Mouse (Mus musculus): ENCODE data around the gene Prkag2. TPM values are rescaled to one million over a fixed set of nuclear protein-coding genes. Genes with fewer than 3 reads are reported as not detected.

Gene Prkag2
- polyA plus RNA-seq, 1 experiment from 2014 or later = 63.1 TPM

GRCm38 (mm10) chr5:24927706-24928105 is 172.7 kb downstream of the Prkag2 start:
- Histone ChIP-seq H3K9me3 (replicated peaks) (no peaks in the 10 kb centered on the region), H3K4me2 (no peak overlapping the region), H3K36me3 (ENCODE audit: poor library complexity, severe bottlenecking) (no peaks in the 10 kb centered on the region), H3K9ac (no peak overlapping the region), H3K4me3 (no peak overlapping the region), H3K27ac (no peak overlapping the region), H3K4me1 (peaks cover 7% of the 10 kb centered on the region; the same call in 1 of the 2 replicates), H3K27me3 (no peaks in the 10 kb centered on the region)
- WGBS = 16% methylated on average over 8 of the region's 8 CpGs
- no peak for ATAC-seq

DNA sequence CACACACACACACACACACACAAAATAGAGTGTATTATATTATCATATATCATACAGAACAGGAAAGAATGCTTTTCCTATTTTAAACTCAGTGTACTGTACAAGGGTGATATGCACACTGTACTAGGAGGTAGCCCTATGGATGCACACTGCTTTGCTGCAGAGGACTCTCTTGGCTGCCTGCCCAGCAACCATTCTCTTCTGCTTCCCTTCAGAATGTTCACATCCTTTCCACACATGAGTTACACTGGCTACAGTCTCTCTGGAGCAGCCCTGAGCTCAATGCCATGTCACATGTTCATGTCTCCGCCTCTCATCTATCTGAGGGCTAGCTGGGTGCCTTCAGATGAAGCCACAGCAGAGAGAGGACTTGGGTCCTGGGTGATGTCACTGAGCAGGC is 181.3 kb downstream of the Prkag2 start:
- Histone ChIP-seq H3K27ac (no peak overlapping the region), H3K4me1 (0 out of 2 replicates have a peak, but pooled peaks cover 4% of the 10 kb centered on the region), H3K9me3 (replicated peaks) (no peaks in the 10 kb centered on the region), H3K36me3 (ENCODE audit: poor library complexity, severe bottlenecking) (no peaks in the 10 kb centered on the region), H3K4me2 (no peak overlapping the region), H3K27me3 (no peaks in the 10 kb centered on the region), H3K4me3 (no peak overlapping the region), H3K9ac (no peak overlapping the region)
- ATAC-seq = no peak
- WGBS = 67% methylated on average over 1 of the region's 1 CpGs

DNA sequence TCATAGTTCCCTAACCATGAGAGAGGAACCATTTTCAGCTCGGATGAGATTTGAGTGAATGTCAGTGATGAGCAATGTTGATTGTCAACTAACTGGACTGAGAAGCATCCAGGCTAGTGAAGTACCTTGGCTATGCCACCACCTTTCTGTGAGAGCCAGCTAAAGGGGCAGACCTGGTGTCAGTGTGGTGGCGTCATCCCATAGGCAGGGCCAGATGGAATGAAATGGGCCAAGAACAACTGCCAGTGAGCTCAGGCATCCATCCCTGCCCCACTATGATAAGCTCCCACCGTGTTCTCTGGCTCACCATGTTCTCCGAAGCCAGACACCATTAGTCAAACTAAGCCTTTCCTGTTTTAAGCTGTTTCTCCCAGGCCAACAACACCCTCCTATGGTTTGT is 183.9 kb downstream of the Prkag2 start:
- 87% methylated on average over 4 of the region's 4 CpGs for WGBS
- ATAC-seq = no peak
- H3K9ac ChIP-seq = no peak overlapping the region
- no peaks in the 10 kb centered on the region for H3K9me3 ChIP-seq (replicated peaks)
- H3K36me3 ChIP-seq (ENCODE audit: poor library complexity, severe bottlenecking) = no peaks in the 10 kb centered on the region
- H3K4me1 ChIP-seq = 0 out of 2 replicates have a peak, but pooled peaks cover 4% of the 10 kb centered on the region
- H3K27ac ChIP-seq = no peak overlapping the region
- H3K4me2 ChIP-seq = no peak overlapping the region
- no peak overlapping the region for H3K4me3 ChIP-seq
- no peaks in the 10 kb centered on the region for H3K27me3 ChIP-seq

DNA sequence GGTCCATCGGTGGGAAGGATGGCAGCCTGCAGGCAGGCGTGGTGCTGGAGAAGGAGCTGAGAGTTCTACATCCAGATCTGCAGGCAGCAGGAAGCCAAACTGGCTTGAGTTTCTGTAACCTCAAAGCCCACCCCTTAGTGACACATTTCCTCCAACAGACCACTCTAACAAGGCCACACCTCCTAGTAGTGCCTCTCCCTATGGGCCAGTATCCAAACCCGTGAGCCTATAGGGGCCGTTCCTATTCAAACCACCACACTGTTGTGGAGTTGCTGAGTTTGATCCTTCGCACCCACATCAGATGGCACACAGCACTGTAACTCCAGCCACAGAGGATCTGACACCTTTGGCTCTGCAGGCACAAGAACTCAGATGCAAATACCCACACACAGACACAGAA is 185.3 kb downstream of the Prkag2 start:
- ATAC-seq = no peak
- Histone ChIP-seq H3K4me3 (no peak overlapping the region), H3K27me3 (no peaks in the 10 kb centered on the region), H3K4me1 (0 out of 2 replicates have a peak, but pooled peaks cover 4% of the 10 kb centered on the region), H3K9ac (no peak overlapping the region), H3K9me3 (replicated peaks) (no peaks in the 10 kb centered on the region), H3K27ac (no peak overlapping the region), H3K4me2 (no peak overlapping the region), H3K36me3 (ENCODE audit: poor library complexity, severe bottlenecking) (no peaks in the 10 kb centered on the region)
- WGBS = 80% methylated on average over 5 of the region's 5 CpGs

DNA sequence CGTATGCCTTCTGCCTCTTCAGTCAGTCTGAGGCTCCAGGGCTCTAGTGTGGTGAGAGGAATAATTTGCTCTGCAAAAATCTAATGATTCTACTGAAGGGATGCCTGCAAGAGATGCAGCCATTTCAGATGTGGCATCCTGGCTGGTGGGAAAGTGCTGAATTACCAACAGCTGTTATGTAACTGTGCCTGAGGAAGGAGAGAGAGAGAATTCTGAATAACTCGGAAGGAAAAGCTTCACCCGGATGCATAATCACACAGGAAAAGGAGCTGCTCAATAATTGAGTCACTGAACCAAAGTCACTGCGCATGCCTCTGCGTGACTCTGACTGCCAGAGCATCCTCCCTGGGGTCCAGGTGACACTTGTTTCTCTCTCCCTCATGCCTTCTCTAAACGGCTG is 186.8 kb downstream of the Prkag2 start:
- no peaks in the 10 kb centered on the region for H3K9me3 ChIP-seq (replicated peaks)
- H3K36me3 ChIP-seq (ENCODE audit: poor library complexity, severe bottlenecking) = no peaks in the 10 kb centered on the region
- no peak overlapping the region for H3K4me2 ChIP-seq
- H3K9ac ChIP-seq = no peak overlapping the region
- H3K27ac ChIP-seq = no peak overlapping the region
- WGBS = 80% methylated on average over 6 of the region's 6 CpGs
- no peaks in the 10 kb centered on the region for H3K27me3 ChIP-seq
- no peak overlapping the region for H3K4me3 ChIP-seq
- no peak for ATAC-seq
- no peaks in the 10 kb centered on the region for H3K4me1 ChIP-seq

DNA sequence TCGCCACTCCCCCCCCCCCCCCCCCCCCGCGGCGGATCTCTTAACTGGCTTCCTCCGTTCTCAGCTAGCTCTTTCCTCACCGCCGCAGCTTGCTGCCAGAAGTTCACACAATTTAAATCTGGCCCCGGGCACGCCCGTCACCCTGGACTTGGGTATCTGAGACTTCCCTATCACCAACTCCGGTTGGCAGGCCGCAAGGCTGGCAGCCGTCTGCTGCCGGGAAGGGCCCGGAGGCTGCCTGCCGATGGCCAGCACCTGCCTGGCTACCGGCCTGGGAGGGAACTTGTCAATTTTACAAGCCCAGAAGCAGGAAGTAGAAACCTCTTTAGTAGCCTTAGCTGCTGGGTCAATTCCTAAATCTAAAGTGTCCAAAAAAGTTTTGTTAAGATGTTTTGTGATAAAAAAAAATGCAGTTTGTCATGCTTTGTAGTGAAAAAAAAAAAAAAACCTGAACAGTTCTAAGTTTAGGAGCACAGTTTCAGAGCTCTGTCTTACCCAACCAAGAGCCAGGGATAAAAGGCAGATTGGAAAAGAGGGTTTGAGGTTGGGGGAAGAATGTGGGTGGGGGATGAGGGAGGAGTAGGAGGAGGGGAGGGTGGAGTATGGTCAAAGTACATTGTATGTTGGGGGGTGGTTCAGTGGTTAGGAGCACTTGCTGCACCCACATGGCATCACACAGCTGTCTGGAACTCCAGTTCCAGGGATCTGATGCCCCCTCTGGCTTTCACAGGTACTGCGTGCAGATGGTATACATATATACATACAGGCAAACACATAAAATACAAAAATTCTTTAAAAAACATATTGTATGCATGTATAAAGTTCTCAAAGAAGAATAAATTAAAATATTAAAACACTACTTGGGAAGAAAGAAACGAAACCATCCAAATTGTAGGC is 191.4 kb downstream of the Prkag2 start:
- Histone ChIP-seq H3K4me1 (peaks cover 23% of the 10 kb centered on the region), H3K9me3 (replicated peaks) (no peaks in the 10 kb centered on the region), H3K27ac (peak overlapping the region; percentile 95), H3K4me2 (peak overlapping the region; percentile 77), H3K4me3 (peak overlapping the region; percentile 72), H3K36me3 (ENCODE audit: poor library complexity, severe bottlenecking) (no peaks in the 10 kb centered on the region), H3K9ac (peak overlapping the region; percentile 90), H3K27me3 (no peaks in the 10 kb centered on the region)
- ATAC-seq = no peak
- WGBS = 15% methylated on average over 13 of the region's 19 CpGs

DNA sequence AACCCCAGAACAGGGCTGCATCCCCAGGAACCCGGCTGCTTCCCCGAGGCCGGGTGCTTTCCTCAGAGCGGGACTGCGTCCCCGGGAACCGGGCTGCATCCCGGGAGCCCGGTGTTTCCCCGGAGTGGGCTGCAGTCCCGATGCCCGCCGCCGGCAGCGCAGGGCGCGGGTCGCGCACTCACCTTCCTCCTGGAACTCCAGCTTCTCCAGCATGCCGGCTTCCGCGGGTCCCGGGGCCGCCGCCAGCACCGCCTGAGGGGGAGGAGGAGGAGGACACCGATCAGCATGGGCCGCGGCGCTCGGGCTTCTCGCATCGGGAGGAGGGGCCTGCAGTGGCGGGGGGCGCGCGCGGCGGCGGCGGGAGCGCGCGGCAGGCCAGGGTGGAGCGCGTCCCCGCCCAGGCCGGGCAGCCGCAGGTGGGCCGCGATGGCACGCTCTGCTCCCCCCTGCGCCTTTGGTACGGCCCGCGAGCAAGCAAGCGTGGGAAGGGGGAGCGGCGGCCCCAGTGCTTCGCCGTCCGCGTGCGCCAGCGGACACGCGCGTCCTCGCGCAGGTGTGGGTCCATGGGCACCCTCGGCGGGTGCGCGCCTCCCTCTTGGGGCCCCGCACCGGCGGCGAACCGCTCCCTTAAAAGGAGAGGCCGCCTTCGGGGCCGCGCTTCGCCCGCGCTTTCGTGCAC is 192.2 kb downstream of the Prkag2 start:
- Histone ChIP-seq H3K4me1 (peaks cover 23% of the 10 kb centered on the region), H3K4me3 (peak overlapping the region; percentile 72), H3K9ac (peak overlapping the region; percentile 90), H3K27ac (peak overlapping the region; percentile 95), H3K36me3 (ENCODE audit: poor library complexity, severe bottlenecking) (no peaks in the 10 kb centered on the region), H3K27me3 (no peaks in the 10 kb centered on the region), H3K4me2 (peak overlapping the region; percentile 77), H3K9me3 (replicated peaks) (no peaks in the 10 kb centered on the region)
- peak; percentile 95 for ATAC-seq
- 0% methylated on average over 40 of the region's 87 CpGs for WGBS

GRCm38 (mm10) chr5:24907737-24908136 is 192.7 kb downstream of the Prkag2 start:
- H3K9me3 ChIP-seq (replicated peaks) = no peaks in the 10 kb centered on the region
- H3K27me3 ChIP-seq = no peaks in the 10 kb centered on the region
- H3K27ac ChIP-seq = peak overlapping the region; percentile 95
- H3K36me3 ChIP-seq (ENCODE audit: poor library complexity, severe bottlenecking) = no peaks in the 10 kb centered on the region
- H3K4me1 ChIP-seq = peaks cover 23% of the 10 kb centered on the region
- H3K9ac ChIP-seq = peak overlapping the region; percentile 90
- WGBS = under 1% methylated on average over 26 of the region's 26 CpGs
- ATAC-seq = peak; percentile 55
- peak overlapping the region; percentile 72 for H3K4me3 ChIP-seq
- peak overlapping the region; percentile 77 for H3K4me2 ChIP-seq

GRCm38 (mm10) chr5:24906844-24907243 is 193.6 kb downstream of the Prkag2 start:
- Histone ChIP-seq H3K9ac (peak overlapping the region; percentile 90), H3K36me3 (ENCODE audit: poor library complexity, severe bottlenecking) (no peaks in the 10 kb centered on the region; the same call in 1 of the 2 replicates), H3K27ac (no peak overlapping the region), H3K27me3 (no peaks in the 10 kb centered on the region), H3K4me1 (peaks cover 23% of the 10 kb centered on the region), H3K9me3 (replicated peaks) (no peaks in the 10 kb centered on the region), H3K4me2 (peak overlapping the region; percentile 77), H3K4me3 (peak overlapping the region; percentile 72)
- no peak for ATAC-seq
- 48% methylated on average over 9 of the region's 9 CpGs for WGBS

- Histone ChIP-seq H3K36me3 (ENCODE audit: poor library complexity, severe bottlenecking) (peaks cover 11% of the 10 kb centered on the region), H3K27ac (no peak overlapping the region), H3K9ac (0 out of 2 replicates have a peak overlapping the region, but pooled peaks have one; percentile 34)
Measured at GRCm38 (mm10) chr5:24904941-24905340, 195.5 kb downstream of the Prkag2 start.

GRCm38 (mm10) chr5:24904423-24904822 is 196.0 kb downstream of the Prkag2 start:
- H3K9ac ChIP-seq = no peak overlapping the region
- peaks cover 23% of the 10 kb centered on the region for H3K4me1 ChIP-seq
- no peak overlapping the region for H3K27ac ChIP-seq
- WGBS = 89% methylated on average over 8 of the region's 8 CpGs
- no peaks in the 10 kb centered on the region for H3K9me3 ChIP-seq (replicated peaks)
- H3K36me3 ChIP-seq (ENCODE audit: poor library complexity, severe bottlenecking) = peaks cover 13% of the 10 kb centered on the region
- no peaks in the 10 kb centered on the region for H3K27me3 ChIP-seq
- no peak overlapping the region for H3K4me2 ChIP-seq
- no peak for ATAC-seq
- no peak overlapping the region for H3K4me3 ChIP-seq

More at GRCm38 (mm10) chr5:24904941-24905340, 195.5 kb downstream of the Prkag2 start:
- Histone ChIP-seq H3K9me3 (replicated peaks) (no peaks in the 10 kb centered on the region), H3K4me2 (no peak overlapping the region), H3K4me1 (peaks cover 23% of the 10 kb centered on the region), H3K4me3 (no peak overlapping the region), H3K27me3 (no peaks in the 10 kb centered on the region)
- WGBS = 74% methylated on average over 9 of the region's 9 CpGs
- no peak for ATAC-seq

DNA sequence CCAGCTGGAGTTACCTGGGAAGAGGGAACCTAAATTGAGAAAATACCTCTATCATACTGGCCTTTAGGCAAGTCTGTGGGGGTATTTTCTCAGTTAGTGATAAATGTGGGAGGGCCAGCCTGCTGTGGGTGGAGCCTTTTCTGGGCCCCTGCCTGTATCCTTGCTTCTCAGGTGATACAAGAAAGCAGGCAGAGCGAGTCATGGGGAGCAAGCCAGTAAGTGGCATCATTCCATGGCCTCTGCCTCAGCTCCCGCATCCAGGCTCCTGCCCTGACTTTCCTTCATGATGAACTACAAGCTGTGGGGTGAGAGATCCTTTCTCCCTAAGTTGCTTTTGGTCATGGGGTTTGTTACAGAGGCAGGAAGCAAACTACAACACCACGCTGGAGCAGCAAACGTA is 196.4 kb downstream of the Prkag2 start:
- 91% methylated on average over 4 of the region's 4 CpGs for WGBS
- Histone ChIP-seq H3K9ac (no peak overlapping the region), H3K27me3 (no peaks in the 10 kb centered on the region), H3K4me1 (peaks cover 23% of the 10 kb centered on the region), H3K9me3 (replicated peaks) (no peaks in the 10 kb centered on the region), H3K4me2 (no peak overlapping the region), H3K36me3 (ENCODE audit: poor library complexity, severe bottlenecking) (peaks cover 13% of the 10 kb centered on the region), H3K27ac (no peak overlapping the region), H3K4me3 (no peak overlapping the region)
- ATAC-seq = no peak

All from forebrain, embryonic 13.5 days (tissue).